Mouse (Mus musculus): ENCODE results near the gene Tsr1.

- no peak for TF ChIP-seq CTCF (IDR thresholded peaks at IDR 0.05; ENCODE audit: extremely low read depth, insufficient read depth, insufficient read length, insufficient replicate concordance)
- no peak for TF ChIP-seq POLR2A (IDR thresholded peaks at IDR 0.05; ENCODE audit: low read depth, low read length)
Observed at GRCm38 (mm10) chr11:74907850-74908249, 10.0 kb downstream of the Tsr1 start.
